Mouse (Mus musculus) G1E (cell line): ENCODE measurements around the gene Tcp1. TPM values are rescaled to one million over a fixed set of nuclear protein-coding genes. Genes with fewer than 3 reads are reported as not detected.

ENCODE experiments used
- ATAC-seq: 2 replicates; pipeline ENCODE4 v1.8.0; 2016; ENCODE audit warnings: mild to moderate bottlenecking; ENCODE audit not compliant: insufficient number of reproducible peaks, poor library complexity, low FRiP score, severe bottlenecking; ENCODE audit errors: extremely low read depth
- DNase-seq: peaks from one replicate; pipeline ENCODE4 v3.0.0; 2012; ENCODE audit warnings: low spot score
- H3K27me3 ChIP-seq: 2 replicates; pipeline ENCODE4 v1.6.1; 2012; ENCODE audit warnings: mild to moderate bottlenecking, low read length, inconsistent platforms; ENCODE audit not compliant: insufficient read depth
- H3K36me3 ChIP-seq: replicated peaks from 2 replicates; pipeline ENCODE3; 2012; ENCODE audit warnings: mild to moderate bottlenecking, inconsistent platforms
- H3K4me1 ChIP-seq: 2 replicates; pipeline ENCODE4 v1.6.1; 2012; ENCODE audit warnings: low read depth, low read length, inconsistent platforms, mixed read lengths; ENCODE audit not compliant: insufficient read depth
- H3K4me3 ChIP-seq: 2 replicates; pipeline ENCODE4 v1.5.1; 2012; ENCODE audit warnings: low read depth, mild to moderate bottlenecking, inconsistent platforms, low read length, moderate library complexity, mixed read lengths
- H3K9me3 ChIP-seq: replicated peaks from 2 replicates; pipeline ENCODE4 v1.6.1; 2012; ENCODE audit warnings: inconsistent platforms
- CTCF ChIP-seq: IDR thresholded peaks from 2 replicates; pipeline ENCODE4 v1.5.1; 2012; ENCODE audit warnings: low read depth, low read length, inconsistent platforms, mixed read lengths
- GATA1 ChIP-seq: IDR thresholded peaks from 2 replicates; pipeline ENCODE4 v1.6.1; 2012; ENCODE audit warnings: borderline replicate concordance, low read length, inconsistent platforms, mixed read lengths
- GATA2 ChIP-seq: IDR thresholded peaks from 2 replicates; pipeline ENCODE4 v1.6.1; 2012; ENCODE audit warnings: low read depth, low read length, inconsistent platforms, borderline replicate concordance
- POLR2AphosphoS5 ChIP-seq: IDR thresholded peaks from 2 replicates; pipeline ENCODE4 v1.6.1; 2012; ENCODE audit warnings: low read depth, low read length, inconsistent platforms; ENCODE audit not compliant: insufficient replicate concordance
- TAL1 ChIP-seq: conservative IDR thresholded peaks from 2 replicates; pipeline ENCODE4 v1.6.1; 2012; ENCODE audit warnings: low read depth, low read length, inconsistent platforms, mixed read lengths
- polyA plus RNA-seq: library from polyadenylated mRNA; stranded (reverse); fragments of >175 nt; gene quantifications from 2 replicates; pipeline ENCODE4 v1.2.3, GENCODE M21; 2012
- total RNA-seq, 2 experiments: library from RNA; stranded (forward) in 1 of 2; stranded (reverse) in 1 of 2; fragments of 200-1000 nt in 1 of 2; fragments of >200 nt in 1 of 2; fragmentation: Nextera tagmentation in 1 of 2; gene quantifications; 2 replicates each; pipeline ENCODE4 v1.2.3; 2014 to 2017

Tcp1 gene
- total RNA-seq (2014; fragmentation: Nextera tagmentation): 429 and 451 TPM in 2 replicates
- total RNA-seq (2017): 889 and 1,033 TPM in 2 replicates
- 25.9 and 56.3 TPM in 2 replicates for polyA plus RNA-seq

DNA sequence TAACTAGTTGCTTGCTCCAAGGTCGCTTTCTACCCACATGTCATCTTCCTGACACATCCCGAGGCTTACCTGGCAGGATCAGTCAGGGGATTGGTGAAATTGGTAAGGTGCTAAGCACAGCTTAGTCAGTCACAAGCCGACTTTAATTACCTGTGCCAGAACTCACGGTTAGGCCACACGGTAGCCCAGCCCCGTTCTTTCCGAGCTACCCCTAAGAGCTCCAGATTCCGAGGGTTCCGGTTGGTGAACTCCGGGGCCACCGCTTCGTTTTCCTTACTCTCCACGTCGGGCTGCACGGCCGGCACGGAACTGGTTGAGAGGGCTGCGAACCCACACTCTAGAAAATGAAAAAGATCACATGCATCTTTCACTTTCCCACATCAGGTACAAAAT, at the start of gene Tcp1:
Gene Tcp1, plus strand, starts transcription at position 214 of the 393 bp plus-strand sequence.
- Histone ChIP-seq H3K4me1 (peaks cover 41% of the 10 kb centered on the region), H3K4me3 (peak within 1 kb of the TSS; percentile 92), H3K9me3 (no peaks in the 10 kb centered on the region), H3K36me3 (peaks cover 57% of the 10 kb centered on the region), H3K27me3 (no peaks in the 10 kb centered on the region)
- no peak for TF ChIP-seq GATA1
- TF ChIP-seq GATA2: no peak
- TF ChIP-seq POLR2AphosphoS5: no peak
- TF ChIP-seq TAL1: no peak
- no peak for TF ChIP-seq CTCF
- DNase-seq (no peak), ATAC-seq (no peak)

DNA sequence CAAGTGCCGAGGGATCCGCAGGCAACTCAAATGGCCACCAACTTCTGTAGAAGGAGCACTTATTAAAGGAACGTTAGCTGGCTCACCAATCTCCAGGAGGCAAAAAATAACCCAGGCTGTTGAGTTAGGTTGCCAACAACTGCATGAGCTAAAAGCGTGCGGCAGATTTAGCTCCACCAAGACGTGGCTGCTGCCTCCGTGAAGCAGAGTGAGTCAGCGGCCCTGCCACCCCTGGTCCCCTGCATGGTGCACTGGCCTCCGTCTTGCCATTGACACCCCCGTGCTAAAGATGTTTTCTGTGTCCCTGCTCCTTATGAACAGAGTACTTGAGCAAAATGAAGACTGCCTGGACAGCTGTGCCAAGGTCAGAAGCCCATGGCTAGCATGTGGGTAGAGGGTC, 48.6 kb upstream of the Tcp1 start:
- TF ChIP-seq TAL1 (no peak), GATA2 (no peak), CTCF (no peak), POLR2AphosphoS5 (no peak), GATA1 (no peak)

DNA sequence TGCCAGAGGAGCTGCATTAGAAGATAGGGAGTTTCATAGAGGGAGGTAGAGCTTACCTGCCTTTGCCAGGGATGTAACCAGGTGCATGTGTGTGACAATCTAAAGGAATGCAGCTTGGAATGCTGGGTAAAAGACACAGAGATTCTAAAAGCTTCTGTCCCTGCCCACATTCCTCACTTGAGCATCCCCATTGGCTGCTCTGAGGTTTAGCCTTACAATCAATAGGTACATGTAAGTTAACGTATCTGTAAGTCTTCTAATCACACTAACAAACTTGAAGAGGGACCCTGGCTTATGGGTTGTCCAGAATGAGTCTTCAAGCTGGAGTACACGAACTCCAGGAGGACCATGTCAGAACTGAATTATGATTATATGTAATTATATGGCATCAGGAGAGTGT, 47.5 kb upstream of the Tcp1 start, which contains the start of gene Mas1:
Gene Mas1, minus strand, starts transcription at position 101 of the 400 bp plus-strand sequence.
- TF ChIP-seq GATA1 (no peak), GATA2 (no peak), TAL1 (no peak)
- H3K4me1 ChIP-seq: no peaks in the 10 kb centered on the region

More for the DNA sequence above, 48.6 kb upstream of the Tcp1 start:
- Histone ChIP-seq H3K4me3 (no peak overlapping the region), H3K36me3 (no peaks in the 10 kb centered on the region), H3K4me1 (no peaks in the 10 kb centered on the region), H3K27me3 (peaks cover 57% of the 10 kb centered on the region), H3K9me3 (no peaks in the 10 kb centered on the region)
- ATAC-seq (no peak), DNase-seq (no peak)

DNA sequence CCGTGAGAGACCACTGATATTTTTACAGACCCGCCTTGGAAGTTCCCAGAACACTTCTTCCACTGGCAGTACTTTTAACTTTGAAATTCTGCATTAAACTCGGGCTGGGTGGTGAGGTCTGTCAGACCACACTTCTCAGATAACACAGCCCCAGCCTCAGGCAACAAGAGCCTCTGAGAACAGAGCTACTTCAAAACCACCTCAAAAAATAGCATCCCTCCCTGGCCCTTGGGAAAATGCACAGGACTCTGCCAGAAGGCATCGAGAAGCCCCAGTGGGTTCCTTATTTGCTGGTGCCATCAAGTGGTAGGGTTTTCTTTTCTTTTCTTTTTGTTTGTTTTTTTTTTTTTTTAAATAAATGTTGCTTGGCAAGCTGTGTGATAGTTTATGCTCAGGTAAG, 46.9 kb upstream of the Tcp1 start:
- no peak overlapping the region for H3K4me3 ChIP-seq
- DNase-seq (no peak), ATAC-seq (no peak)
- H3K36me3 ChIP-seq: no peaks in the 10 kb centered on the region
- peaks cover 54% of the 10 kb centered on the region for H3K27me3 ChIP-seq
- H3K4me1 ChIP-seq: no peaks in the 10 kb centered on the region
- TF ChIP-seq GATA1: no peak
- TF ChIP-seq TAL1: no peak
- no peak for TF ChIP-seq CTCF
- no peak for TF ChIP-seq POLR2AphosphoS5
- TF ChIP-seq GATA2: no peak
- H3K9me3 ChIP-seq: no peaks in the 10 kb centered on the region

More for the DNA sequence above, 47.5 kb upstream of the Tcp1 start, which contains the start of gene Mas1:
- DNase-seq: no peak
- H3K36me3 ChIP-seq: no peaks in the 10 kb centered on the region
- H3K4me3 ChIP-seq: no peak within 1 kb of the TSS
- no peaks in the 10 kb centered on the region for H3K9me3 ChIP-seq
- ATAC-seq: no peak
- H3K27me3 ChIP-seq: peaks cover 54% of the 10 kb centered on the region

DNA sequence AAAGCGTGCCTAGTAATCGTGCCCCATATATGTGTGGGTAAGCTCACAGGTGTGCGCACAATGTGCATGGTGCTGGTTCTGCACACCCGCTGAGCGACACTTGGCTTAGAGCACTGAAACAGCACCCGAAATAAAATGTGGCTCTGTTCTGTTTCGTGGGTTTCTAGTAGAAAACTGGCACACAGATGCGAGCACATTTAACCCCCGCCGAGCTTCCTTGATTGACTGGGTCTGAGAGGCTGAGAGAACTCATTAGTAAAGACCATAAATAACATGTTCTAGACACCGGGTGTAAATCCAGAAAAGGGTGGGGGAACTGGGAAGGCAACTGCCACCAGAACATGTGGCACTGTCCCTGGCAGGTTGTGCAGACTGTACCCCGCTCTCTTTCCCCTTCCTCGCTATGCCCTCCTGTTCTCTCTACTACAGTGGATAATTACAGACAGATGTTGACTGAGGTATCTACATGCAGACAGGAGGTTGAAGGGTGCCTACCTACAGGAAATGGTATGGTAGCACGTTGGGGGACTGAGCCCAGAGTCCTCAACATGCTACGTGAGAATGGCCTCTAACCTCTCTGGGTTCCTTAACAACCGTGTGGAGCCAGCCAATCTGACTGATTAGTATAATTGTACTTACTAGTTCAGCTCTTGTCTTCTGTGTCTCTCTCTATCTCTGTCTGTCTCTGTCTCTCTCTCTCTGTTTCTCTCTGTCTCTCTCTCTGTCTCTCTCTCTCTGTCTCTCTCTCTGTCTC, 43.0 kb upstream of the Tcp1 start:
- no peak overlapping the region for H3K4me3 ChIP-seq
- DNase-seq (no peak), ATAC-seq (no peak)
- peaks cover 50% of the 10 kb centered on the region for H3K27me3 ChIP-seq
- no peaks in the 10 kb centered on the region for H3K4me1 ChIP-seq
- no peaks in the 10 kb centered on the region for H3K36me3 ChIP-seq
- TF ChIP-seq POLR2AphosphoS5 (no peak), TAL1 (no peak), GATA2 (no peak), CTCF (no peak), GATA1 (no peak)
- H3K9me3 ChIP-seq: no peaks in the 10 kb centered on the region

DNA sequence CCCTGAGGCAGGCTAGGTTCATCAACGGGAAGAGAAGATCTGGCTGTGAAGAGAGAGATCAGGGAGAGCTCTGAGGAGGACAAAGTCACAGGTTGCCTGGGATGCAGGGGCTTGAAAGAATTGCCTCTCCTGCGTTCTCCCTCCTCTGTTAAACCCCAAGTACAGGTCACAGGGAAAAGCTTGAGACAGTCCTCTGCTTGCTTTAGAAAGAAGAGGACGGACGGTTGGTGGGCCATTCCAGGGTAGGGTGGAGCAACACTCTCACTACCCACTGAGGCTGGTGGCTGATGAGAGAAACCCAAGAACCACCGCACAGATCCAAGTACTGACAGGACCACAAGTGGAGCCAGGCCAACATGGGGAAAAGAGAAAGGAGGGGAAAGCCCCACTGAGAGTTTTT, 39.8 kb upstream of the Tcp1 start, which contains the start of gene Mrgprh:
Gene Mrgprh, plus strand, starts transcription at position 301 of the 400 bp plus-strand sequence.
- H3K9me3 ChIP-seq: no peaks in the 10 kb centered on the region
- DNase-seq (no peak), ATAC-seq (no peak)
- no peak for TF ChIP-seq POLR2AphosphoS5
- TF ChIP-seq TAL1: no peak
- TF ChIP-seq CTCF: no peak
- TF ChIP-seq GATA2: no peak
- TF ChIP-seq GATA1: no peak
- no peak within 1 kb of the TSS for H3K4me3 ChIP-seq
- no peaks in the 10 kb centered on the region for H3K36me3 ChIP-seq
- H3K4me1 ChIP-seq: peaks cover 6% of the 10 kb centered on the region
- H3K27me3 ChIP-seq: peaks cover 48% of the 10 kb centered on the region
